Mouse (Mus musculus) heart, embryonic 14.5 days (tissue): ENCODE data around the gene Dgkz. TPM values are rescaled to one million over a fixed set of nuclear protein-coding genes. Genes with fewer than 3 reads are reported as not detected.
A peak's percentile ranks its signal among the peaks of the same experiment; 100 is the strongest.

ENCODE experiments used
- ATAC-seq: fragments of 200-750 bp; cut with Nextera tagmentation; 2 replicates; pipeline ENCODE4 v1.8.0; 2017; ENCODE audit warnings: low read depth, moderate TSS enrichment; ENCODE audit not compliant: insufficient number of reproducible peaks, insufficient read depth, low FRiP score
- H3K27ac ChIP-seq, 2 experiments: fragments of 200-500 bp in 1 of 2; fragments of 300-500 bp in 1 of 2; sonication (generic) in 1 of 2; replicated peaks in 1 of 2; 2 replicates each; pipeline ENCODE4 v1.5.1; 2012 to 2014; ENCODE audit warnings: low read depth in 2 of 2, low read length in 2 of 2, control low read depth in 1 of 2, mild to moderate bottlenecking in 1 of 2, mixed read lengths in 1 of 2; ENCODE audit not compliant: control insufficient read depth in 1 of 2, insufficient read depth in 1 of 2
- H3K27me3 ChIP-seq: fragments of 300-500 bp; sonication (generic); 2 replicates; pipeline ENCODE4 v1.6.1; 2014; ENCODE audit warnings: mild to moderate bottlenecking, low read length, control low read depth; ENCODE audit not compliant: control insufficient read depth, insufficient read depth
- H3K36me3 ChIP-seq: fragments of 300-500 bp; sonication (generic); 2 replicates; pipeline ENCODE4 v1.6.1; 2014; ENCODE audit warnings: mild to moderate bottlenecking, control low read depth, low read length, mixed read lengths; ENCODE audit not compliant: control insufficient read depth, insufficient read depth
- H3K4me1 ChIP-seq, 2 experiments: fragments of 200-500 bp in 1 of 2; fragments of 300-500 bp in 1 of 2; sonication (generic) in 1 of 2; 2 replicates each; pipeline ENCODE4 v1.6.1; 2012 to 2014; ENCODE audit warnings: low read length in 2 of 2, control low read depth in 1 of 2, mixed read lengths in 1 of 2; ENCODE audit not compliant: control insufficient read depth in 2 of 2, insufficient read depth in 2 of 2
- H3K4me2 ChIP-seq: fragments of 300-500 bp; sonication (generic); 2 replicates; pipeline ENCODE4 v1.6.1; 2014; ENCODE audit warnings: mild to moderate bottlenecking, low read length
- H3K4me3 ChIP-seq, 2 experiments: fragments of 200-500 bp in 1 of 2; fragments of 300-500 bp in 1 of 2; sonication (generic) in 1 of 2; 2 replicates each; pipeline ENCODE4 v1.5.1; 2012 to 2014; ENCODE audit warnings: low read length in 2 of 2, mild to moderate bottlenecking in 2 of 2, control low read depth in 1 of 2, low read depth in 1 of 2, moderate library complexity in 1 of 2; ENCODE audit not compliant: control insufficient read depth in 1 of 2, insufficient read depth in 1 of 2
- H3K9ac ChIP-seq: fragments of 300-500 bp; sonication (generic); 2 replicates; pipeline ENCODE4 v1.6.1; 2014; ENCODE audit warnings: mild to moderate bottlenecking, low read length
- H3K9me3 ChIP-seq: fragments of 300-500 bp; sonication (generic); 2 replicates; pipeline ENCODE4 v1.6.1; 2016; ENCODE audit warnings: low read length, control low read depth; ENCODE audit not compliant: control insufficient read depth
- WGBS: fragments of 180-500 bp; shearing (Covaris S2); extraction: QIAGEN DNeasy Blood & Tissue Kit; methylation state at CpG from one replicate; pipeline ENCODE4 v1.1.7; 2014; 5-methylcytosine and 5-hydroxymethylcytosine counted together
- polyA plus RNA-seq: library from polyadenylated mRNA; unstranded; fragments of >200 nt; fragmentation: Nextera tagmentation; extraction: Ambion mirVana; gene quantifications from 2 replicates; pipeline ENCODE4 v1.2.1, GENCODE M21; 2014

The Dgkz gene
- polyA plus RNA-seq, 1 experiment from 2014 or later: 47.8 TPM

DNA sequence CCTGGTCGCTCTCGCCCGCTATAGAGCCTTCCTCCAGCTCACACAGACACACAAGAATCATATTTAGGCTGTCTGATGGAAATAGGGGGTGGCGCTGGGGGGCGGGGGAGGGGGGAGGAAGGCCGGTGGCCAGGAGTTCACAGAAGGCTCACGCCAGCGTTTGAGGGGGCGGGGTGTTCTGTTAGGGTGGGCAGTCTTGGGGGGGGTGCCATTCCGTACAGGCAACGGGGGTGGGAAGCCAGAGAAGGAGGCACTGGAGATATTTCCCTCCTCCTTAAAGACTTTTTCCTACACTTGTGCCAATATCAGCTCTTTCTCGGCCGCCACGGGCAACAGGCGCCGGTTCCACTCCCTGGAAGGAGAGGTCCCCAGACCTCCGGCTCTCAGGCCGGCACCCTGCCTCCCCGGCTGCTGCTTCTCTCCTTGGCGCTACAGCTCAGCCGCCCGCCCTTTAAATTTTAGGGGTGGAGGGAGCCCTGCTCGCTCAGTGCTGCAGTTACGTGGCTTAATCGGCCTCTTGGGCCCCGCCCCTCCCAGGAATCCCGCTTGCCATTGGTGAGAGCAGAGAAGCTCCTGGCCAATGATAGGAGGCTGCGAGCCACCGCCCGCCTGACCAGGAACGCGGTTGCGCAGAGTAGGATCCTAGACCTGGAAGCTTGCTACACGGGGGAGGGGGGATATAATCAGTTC lies 32.4 kb upstream of the Dgkz start:
- Histone ChIP-seq H3K36me3 (no peaks in the 10 kb centered on the region), H3K4me2 (peak overlapping the region; percentile 94), H3K9me3 (no peaks in the 10 kb centered on the region), H3K4me3 (peak overlapping the region; percentile 57 to 66), H3K9ac (peak overlapping the region; percentile 80), H3K27me3 (no peaks in the 10 kb centered on the region), H3K4me1 (peaks cover 23 to 33% of the 10 kb centered on the region in 2 experiments), H3K27ac (peak overlapping the region; percentile 89 to 92)
- under 1% methylated on average over 31 of the region's 34 CpGs for WGBS
- ATAC-seq: peak; percentile 92

- Histone ChIP-seq H3K27me3 (no peaks in the 10 kb centered on the region), H3K9ac (peak overlapping the region; percentile 80)
Observed at GRCm38 (mm10) chr2:92006983-92007921, 31.6 kb upstream of the Dgkz start.

GRCm38 (mm10) chr2:92006491-92006890 lies 30.8 kb upstream of the Dgkz start:
- Histone ChIP-seq H3K27me3 (no peaks in the 10 kb centered on the region), H3K9me3 (no peaks in the 10 kb centered on the region), H3K4me2 (peak overlapping the region; percentile 94), H3K4me3 (peak overlapping the region in 1 of 2 experiments; percentile 57; a peak in 3 of 4 replicates), H3K4me1 (peaks cover 14 to 25% of the 10 kb centered on the region in 2 experiments), H3K36me3 (no peaks in the 10 kb centered on the region), H3K27ac (peak overlapping the region; percentile 10 to 92; a peak in 2 of 4 replicates), H3K9ac (peak overlapping the region; percentile 80)
- ATAC-seq: no peak
- 55% methylated on average over 6 of the region's 6 CpGs for WGBS

More at GRCm38 (mm10) chr2:92006983-92007921, 31.6 kb upstream of the Dgkz start:
- WGBS: 2% methylated on average over 28 of the region's 28 CpGs
- Histone ChIP-seq H3K27ac (peak overlapping the region; percentile 56 to 92), H3K4me2 (peak overlapping the region; percentile 94), H3K9me3 (no peaks in the 10 kb centered on the region), H3K36me3 (no peaks in the 10 kb centered on the region), H3K4me1 (peaks cover 16 to 25% of the 10 kb centered on the region in 2 experiments), H3K4me3 (peak overlapping the region; percentile 29 to 57)
- peak; percentile 41 for ATAC-seq

DNA sequence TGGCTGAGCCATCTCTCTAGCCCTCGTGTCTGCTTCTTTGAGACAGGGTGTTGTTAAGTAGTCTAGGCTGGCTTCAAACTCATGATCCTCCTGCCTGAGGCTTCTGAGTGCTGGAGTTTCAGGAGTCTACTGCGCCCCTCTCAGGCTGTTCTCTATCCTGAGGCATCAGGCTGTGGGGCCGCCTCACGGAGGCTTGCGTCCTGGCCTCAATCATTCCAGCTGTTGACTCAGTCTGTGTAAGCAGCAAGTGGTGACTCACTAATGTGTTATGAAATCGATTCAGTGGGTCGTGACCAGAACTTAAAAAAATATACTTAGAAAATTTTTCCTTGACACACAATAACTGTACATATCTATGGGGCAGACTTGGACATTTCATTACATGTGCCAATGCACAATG lies 29.0 kb upstream of the Dgkz start:
- Histone ChIP-seq H3K27ac (no peak overlapping the region), H3K4me2 (no peak overlapping the region), H3K9ac (no peak overlapping the region), H3K36me3 (no peaks in the 10 kb centered on the region), H3K9me3 (no peaks in the 10 kb centered on the region), H3K4me3 (no peak overlapping the region), H3K27me3 (no peaks in the 10 kb centered on the region), H3K4me1 (peaks cover 14 to 25% of the 10 kb centered on the region in 2 experiments)
- 63% methylated on average over 7 of the region's 7 CpGs for WGBS
- no peak for ATAC-seq

- H3K9me3 ChIP-seq: no peaks in the 10 kb centered on the region
- no peak overlapping the region for H3K27ac ChIP-seq
- no peak overlapping the region for H3K4me3 ChIP-seq
- 67% methylated on average over 16 of the region's 16 CpGs for WGBS
- 0 out of 4 replicates have a peak, but pooled peaks cover 0 to 2% of the 10 kb centered on the region in 2 experiments for H3K4me1 ChIP-seq
- H3K9ac ChIP-seq: no peak overlapping the region
- ATAC-seq: no peak
- no peak overlapping the region for H3K4me2 ChIP-seq
- no peaks in the 10 kb centered on the region for H3K36me3 ChIP-seq
- H3K27me3 ChIP-seq: no peaks in the 10 kb centered on the region
Observed at GRCm38 (mm10) chr2:91997905-91998608, 22.4 kb upstream of the Dgkz start.

DNA sequence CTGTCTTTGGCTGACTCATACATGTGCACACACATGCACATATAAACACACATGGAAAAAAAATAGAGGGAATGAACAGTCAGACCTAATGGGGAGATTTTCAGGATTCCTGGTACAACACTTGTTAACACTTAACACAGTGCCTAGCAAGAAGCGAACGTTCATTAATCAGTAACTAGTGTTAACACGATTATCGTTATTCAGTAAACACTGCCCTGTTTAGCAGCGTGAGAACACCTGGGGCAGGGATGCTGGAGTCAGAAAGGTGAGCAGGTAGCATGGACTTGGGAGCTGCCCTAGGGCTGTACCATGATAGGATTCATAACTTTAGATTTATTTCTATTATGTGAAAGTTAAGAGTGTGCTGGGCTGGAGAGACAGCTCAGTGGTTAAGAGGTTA lies 20.3 kb upstream of the Dgkz start:
- no peak overlapping the region for H3K4me3 ChIP-seq
- no peaks in the 10 kb centered on the region for H3K27me3 ChIP-seq
- H3K36me3 ChIP-seq: no peaks in the 10 kb centered on the region; the same call in 1 of the 2 replicates
- H3K9ac ChIP-seq: no peak overlapping the region
- 0 out of 4 replicates have a peak, but pooled peaks cover 0 to 2% of the 10 kb centered on the region in 2 experiments for H3K4me1 ChIP-seq
- H3K4me2 ChIP-seq: no peak overlapping the region
- H3K9me3 ChIP-seq: no peaks in the 10 kb centered on the region
- H3K27ac ChIP-seq: no peak overlapping the region
- ATAC-seq: no peak
- 88% methylated on average over 5 of the region's 5 CpGs for WGBS

DNA sequence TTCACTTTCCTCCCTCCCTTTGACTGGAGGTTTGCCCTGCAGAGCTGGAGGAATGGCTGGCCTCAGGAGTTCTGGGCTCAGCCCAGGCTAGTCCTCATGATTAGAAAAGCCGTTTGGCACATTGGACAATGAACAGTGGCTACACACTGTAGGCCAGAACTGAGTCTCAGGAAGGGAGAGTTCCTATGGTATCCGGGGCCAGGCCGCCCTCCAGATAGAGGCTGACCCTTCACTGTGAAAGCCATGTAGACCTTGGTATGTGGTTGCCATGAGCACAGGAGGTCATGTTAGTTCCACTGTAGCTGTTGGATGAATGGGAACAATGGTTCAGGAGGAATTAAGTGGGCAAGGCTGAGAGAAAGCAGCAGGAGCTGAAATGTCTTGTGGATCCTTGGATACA lies 17.7 kb upstream of the Dgkz start:
- H3K9me3 ChIP-seq: 0 out of 2 replicates have a peak, but pooled peaks cover 2% of the 10 kb centered on the region
- no peak for ATAC-seq
- WGBS: 70% methylated on average over 3 of the region's 3 CpGs

More for the DNA sequence above, 17.7 kb upstream of the Dgkz start:
- Histone ChIP-seq H3K9ac (no peak overlapping the region), H3K36me3 (peaks cover 12% of the 10 kb centered on the region; the same call in 1 of the 2 replicates), H3K27ac (no peak overlapping the region), H3K4me2 (no peak overlapping the region), H3K4me3 (no peak overlapping the region), H3K27me3 (no peaks in the 10 kb centered on the region), H3K4me1 (0 out of 4 replicates have a peak, but pooled peaks cover 0 to 2% of the 10 kb centered on the region in 2 experiments)
